Mouse (Mus musculus) forebrain, embryonic 12.5 days (tissue): ENCODE data around the gene Krtap9-5. TPM values are rescaled to one million over a fixed set of nuclear protein-coding genes. Genes with fewer than 3 reads are reported as not detected.

Experiments used
- ATAC-seq: fragments of 200-750 bp; cut with Nextera tagmentation; 2 replicates; pipeline ENCODE4 v1.8.0; 2017; ENCODE audit warnings: moderate TSS enrichment; ENCODE audit not compliant: low FRiP score
- H3K27ac ChIP-seq: fragments of 300-500 bp; sonication (generic); 2 replicates; pipeline ENCODE4 v1.5.1; 2016; ENCODE audit warnings: mild to moderate bottlenecking
- H3K27me3 ChIP-seq: fragments of 300-500 bp; sonication (generic); 2 replicates; pipeline ENCODE4 v1.6.1; 2016; ENCODE audit warnings: mild to moderate bottlenecking
- H3K36me3 ChIP-seq: fragments of 300-500 bp; sonication (generic); replicated peaks from 2 replicates; pipeline ENCODE4 v1.6.1; 2016; ENCODE audit warnings: mild to moderate bottlenecking
- H3K4me1 ChIP-seq: fragments of 300-500 bp; sonication (generic); 2 replicates; pipeline ENCODE4 v1.6.1; 2016
- H3K4me2 ChIP-seq: fragments of 300-500 bp; sonication (generic); 2 replicates; pipeline ENCODE4 v1.6.1; 2016; ENCODE audit warnings: mild to moderate bottlenecking, moderate library complexity
- H3K4me3 ChIP-seq: fragments of 300-500 bp; sonication (generic); replicated peaks from 2 replicates; pipeline ENCODE4 v1.5.1; 2016; ENCODE audit warnings: mild to moderate bottlenecking
- H3K9ac ChIP-seq: fragments of 300-500 bp; sonication (generic); 2 replicates; pipeline ENCODE4 v1.6.1; 2016; ENCODE audit warnings: mild to moderate bottlenecking
- H3K9me3 ChIP-seq: fragments of 300-500 bp; sonication (generic); 2 replicates; pipeline ENCODE4 v1.6.1; 2016
- WGBS: fragments of 180-500 bp; shearing (Covaris S2); methylation state at CpG from one replicate; pipeline ENCODE4 v1.1.7; 2016; 5-methylcytosine and 5-hydroxymethylcytosine counted together
- polyA plus RNA-seq: library from polyadenylated mRNA; unstranded; fragments of >200 nt; fragmentation: Nextera tagmentation; extraction: Ambion mirVana; gene quantifications from 2 replicates; pipeline ENCODE4 v1.2.1, GENCODE M21; 2016

Gene Krtap9-5
- polyA plus RNA-seq, 1 experiment from 2014 or later, result not detected

- Histone ChIP-seq H3K4me2 (no peak overlapping the region), H3K4me3 (no peak overlapping the region), H3K36me3 (no peaks in the 10 kb centered on the region), H3K9ac (no peak overlapping the region), H3K27me3 (peaks cover 9% of the 10 kb centered on the region), H3K27ac (no peak overlapping the region), H3K4me1 (no peaks in the 10 kb centered on the region), H3K9me3 (no peaks in the 10 kb centered on the region)
- ATAC-seq, result no peak
- WGBS, result 86% methylated on average over 3 of the region's 3 CpGs
Observed at GRCm38 (mm10) chr11:99988530-99988929, 40.3 kb downstream of the Krtap9-5 start.

DNA sequence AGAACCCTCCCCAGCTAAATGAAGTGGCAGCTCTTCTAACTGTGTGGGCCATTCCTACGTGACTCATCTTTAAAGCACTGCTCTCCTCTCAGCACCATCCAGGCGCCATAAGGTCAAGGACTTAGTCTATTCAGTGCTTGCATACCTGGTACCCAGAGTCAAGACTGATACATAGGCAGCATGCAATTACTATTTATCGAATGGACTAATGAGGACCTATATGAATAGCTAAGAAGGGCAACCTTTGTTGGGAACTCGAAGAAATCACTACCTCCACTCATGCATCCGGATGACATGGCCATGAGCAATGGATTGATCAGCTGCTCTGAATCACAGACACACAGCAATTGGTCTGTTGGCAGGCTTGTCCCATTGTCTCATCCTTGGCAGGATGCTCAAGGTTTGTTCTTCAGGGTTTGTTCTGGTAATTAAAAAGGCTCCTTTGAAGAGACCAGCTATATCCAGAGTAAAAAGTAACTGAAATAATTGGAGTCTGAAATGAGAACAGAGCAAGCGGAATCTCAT, 41.7 kb downstream of the Krtap9-5 start:
- WGBS, result 85% methylated on average over 6 of the region's 6 CpGs
- no peaks in the 10 kb centered on the region for H3K4me1 ChIP-seq
- no peak overlapping the region for H3K9ac ChIP-seq
- H3K9me3 ChIP-seq, result no peaks in the 10 kb centered on the region
- no peak overlapping the region for H3K27ac ChIP-seq
- H3K4me2 ChIP-seq, result no peak overlapping the region
- ATAC-seq, result no peak
- no peaks in the 10 kb centered on the region for H3K36me3 ChIP-seq
- peaks cover 14% of the 10 kb centered on the region for H3K27me3 ChIP-seq
- no peak overlapping the region for H3K4me3 ChIP-seq

DNA sequence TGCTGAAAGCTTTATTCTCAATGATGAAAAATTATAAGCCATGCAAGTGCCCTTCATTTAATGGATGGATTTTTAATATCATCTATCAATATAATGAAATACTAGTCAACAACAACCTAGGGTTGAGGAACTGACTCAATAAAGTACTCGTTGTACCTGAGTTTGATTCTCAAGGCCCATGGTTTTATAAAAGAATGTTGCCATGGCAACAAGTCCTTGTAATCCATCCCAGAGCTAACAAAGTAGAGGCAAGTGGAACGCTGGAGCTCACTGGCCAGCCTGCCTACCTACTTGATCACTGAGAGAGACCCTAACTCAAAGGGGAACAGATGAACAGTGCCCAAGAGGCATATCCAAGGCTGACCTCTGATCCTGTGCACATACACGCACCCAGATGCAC, 42.3 kb downstream of the Krtap9-5 start:
- peaks cover 14% of the 10 kb centered on the region for H3K27me3 ChIP-seq

DNA sequence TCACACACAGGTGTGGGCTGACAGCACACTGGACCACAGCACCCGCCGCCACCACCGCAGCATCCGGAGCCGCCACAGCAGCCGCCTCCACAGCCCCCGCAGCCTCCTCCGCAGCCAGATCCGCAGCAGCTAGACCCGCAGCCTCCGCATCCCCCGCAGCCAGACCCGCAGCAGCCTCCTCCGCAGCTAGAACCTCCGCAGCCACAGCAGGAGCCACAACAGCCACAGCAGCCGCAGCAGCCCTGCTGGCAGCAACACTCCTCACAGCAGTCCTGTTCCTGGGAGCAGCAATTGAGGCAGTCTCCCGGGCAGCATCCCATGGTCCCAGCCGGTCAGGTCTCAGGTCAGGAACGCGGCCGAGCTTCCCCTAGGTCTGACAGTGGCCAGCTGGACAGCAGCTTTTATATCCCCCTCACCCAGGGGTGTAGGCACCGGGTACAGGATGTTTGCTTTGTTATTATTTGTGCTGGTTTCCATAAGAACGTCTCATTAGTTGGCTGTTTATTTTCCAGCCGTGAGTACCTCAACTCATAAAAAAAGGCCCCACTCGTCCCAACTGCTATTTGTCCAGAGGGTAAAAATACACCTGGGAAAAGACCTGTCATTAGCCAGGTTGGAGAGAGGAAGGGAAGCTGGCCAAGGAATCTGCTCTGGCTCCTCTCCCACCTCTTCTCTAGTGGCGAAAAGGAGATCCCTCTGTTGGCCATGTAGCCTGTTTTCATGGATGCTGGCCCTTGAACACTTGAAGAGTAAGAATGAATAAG, 45.5 kb downstream of the Krtap9-5 start, which contains the start of gene Krtap17-1:
Krtap17-1 (minus strand) TSS at position 375 of the 764 bp plus-strand sequence.
- Histone ChIP-seq H3K36me3 (no peaks in the 10 kb centered on the region), H3K9me3 (no peaks in the 10 kb centered on the region), H3K4me1 (no peaks in the 10 kb centered on the region), H3K4me3 (no peak within 1 kb of the TSS; the same call in 1 of the 2 replicates), H3K27ac (no peak within 1 kb of the TSS), H3K9ac (no peak within 1 kb of the TSS), H3K4me2 (peak within 1 kb of the TSS; percentile 38), H3K27me3 (peaks cover 14% of the 10 kb centered on the region)
- WGBS, result 37% methylated on average over 23 of the region's 26 CpGs
- no peak for ATAC-seq

More for the DNA sequence above, 42.3 kb downstream of the Krtap9-5 start:
- Histone ChIP-seq H3K4me1 (no peaks in the 10 kb centered on the region), H3K9ac (no peak overlapping the region), H3K9me3 (no peaks in the 10 kb centered on the region), H3K4me2 (no peak overlapping the region), H3K4me3 (no peak overlapping the region), H3K36me3 (no peaks in the 10 kb centered on the region), H3K27ac (no peak overlapping the region)
- no peak for ATAC-seq
- 72% methylated on average over 3 of the region's 3 CpGs for WGBS

GRCm38 (mm10) chr11:99994384-99994661, 46.0 kb downstream of the Krtap9-5 start:
- no peak overlapping the region for H3K9ac ChIP-seq
- H3K27me3 ChIP-seq, result peaks cover 14% of the 10 kb centered on the region
- no peak for ATAC-seq
- no peak overlapping the region for H3K27ac ChIP-seq
- 78% methylated on average over 4 of the region's 4 CpGs for WGBS
- H3K4me1 ChIP-seq, result no peaks in the 10 kb centered on the region
- no peak overlapping the region for H3K4me3 ChIP-seq
- H3K4me2 ChIP-seq, result no peak overlapping the region
- H3K36me3 ChIP-seq, result no peaks in the 10 kb centered on the region
- no peaks in the 10 kb centered on the region for H3K9me3 ChIP-seq

GRCm38 (mm10) chr11:99999091-99999490, 50.8 kb downstream of the Krtap9-5 start:
- no peak overlapping the region for H3K9ac ChIP-seq
- no peak for ATAC-seq
- no peaks in the 10 kb centered on the region for H3K4me1 ChIP-seq

More at GRCm38 (mm10) chr11:99999091-99999490, 50.8 kb downstream of the Krtap9-5 start:
- Histone ChIP-seq H3K4me2 (no peak overlapping the region), H3K27me3 (0 out of 2 replicates have a peak, but pooled peaks cover 3% of the 10 kb centered on the region), H3K36me3 (no peaks in the 10 kb centered on the region), H3K4me3 (no peak overlapping the region), H3K9me3 (no peaks in the 10 kb centered on the region), H3K27ac (no peak overlapping the region)
- WGBS, result 92% methylated on average over 7 of the region's 7 CpGs

Other genes starting within 250 kb of the Krtap9-5 start
- not detected in 2 replicates for gene Gm14180, start 214.2 kb upstream of the Krtap9-5 start, polyA plus RNA-seq
- gene Gm11595, start 175.6 kb upstream of the Krtap9-5 start, polyA plus RNA-seq, result not detected in 2 replicates
- gene Krtap4-8, start 167.8 kb upstream of the Krtap9-5 start, polyA plus RNA-seq, result not detected in 2 replicates
- gene Krtap4-9, start 163.3 kb upstream of the Krtap9-5 start, polyA plus RNA-seq, result not detected in 2 replicates
- not detected in 2 replicates for gene Gm11596, start 155.0 kb upstream of the Krtap9-5 start, polyA plus RNA-seq
- not detected in 2 replicates for gene Gm11569, start 149.5 kb upstream of the Krtap9-5 start, polyA plus RNA-seq
- not detected in 2 replicates for gene Gm11554, start 144.0 kb upstream of the Krtap9-5 start, polyA plus RNA-seq
- not detected in 2 replicates for gene Krtap4-13, start 138.6 kb upstream of the Krtap9-5 start, polyA plus RNA-seq
- not detected in 2 replicates for gene Gm11564, start 132.8 kb upstream of the Krtap9-5 start, polyA plus RNA-seq
- gene 2300003K06Rik, start 110.4 kb upstream of the Krtap9-5 start, polyA plus RNA-seq, result not detected in 2 replicates
- gene Krtap4-16, start 96.9 kb upstream of the Krtap9-5 start, polyA plus RNA-seq, result not detected in 2 replicates
- not detected in 2 replicates for gene Gm11568, start 90.6 kb upstream of the Krtap9-5 start, polyA plus RNA-seq
- not detected in 2 replicates for gene Gm11559, start 84.0 kb upstream of the Krtap9-5 start, polyA plus RNA-seq
- not detected in 2 replicates for gene Krtap9-1, start 75.1 kb upstream of the Krtap9-5 start, polyA plus RNA-seq
- gene Gm11567, start 69.3 kb upstream of the Krtap9-5 start, polyA plus RNA-seq, result not detected in 2 replicates
- gene Krtap31-1, start 40.6 kb upstream of the Krtap9-5 start, polyA plus RNA-seq, result not detected in 2 replicates
- gene Gm11565, start 33.7 kb upstream of the Krtap9-5 start, polyA plus RNA-seq, result not detected in 2 replicates
- not detected in 2 replicates for gene Krtap31-2, start 12.2 kb upstream of the Krtap9-5 start, polyA plus RNA-seq
- gene Krtap29-1, start 30.6 kb downstream of the Krtap9-5 start, polyA plus RNA-seq, result not detected in 2 replicates
- gene Krtap16-1, start 38.1 kb downstream of the Krtap9-5 start, polyA plus RNA-seq, result not detected in 2 replicates
- gene Krtap17-1, start 45.5 kb downstream of the Krtap9-5 start, polyA plus RNA-seq, result not detected in 2 replicates
- gene Krt33a, start 67.7 kb downstream of the Krtap9-5 start, polyA plus RNA-seq, result not detected in 2 replicates
- not detected in 2 replicates for gene Krt33b, start 81.4 kb downstream of the Krtap9-5 start, polyA plus RNA-seq
- not detected in 2 replicates for gene Krt34, start 93.1 kb downstream of the Krtap9-5 start, polyA plus RNA-seq
- not detected in 2 replicates for gene Krt31, start 102.1 kb downstream of the Krtap9-5 start, polyA plus RNA-seq
- not detected in 2 replicates for gene Krt32, start 139.8 kb downstream of the Krtap9-5 start, polyA plus RNA-seq
- not detected in 2 replicates for gene Krt35, start 147.8 kb downstream of the Krtap9-5 start, polyA plus RNA-seq
- gene Krt36, start 157.2 kb downstream of the Krtap9-5 start, polyA plus RNA-seq, result not detected in 2 replicates
- gene Krt13, start 173.1 kb downstream of the Krtap9-5 start, polyA plus RNA-seq, result not detected in 2 replicates
- 2.4 and 6.0 TPM in 2 replicates for gene Krt15, start 187.5 kb downstream of the Krtap9-5 start, polyA plus RNA-seq
- gene Krt19, start 200.2 kb downstream of the Krtap9-5 start, polyA plus RNA-seq, result 2.0 and 2.7 TPM in 2 replicates
- gene Krt9, start 244.8 kb downstream of the Krtap9-5 start, polyA plus RNA-seq, result not detected in 2 replicates